Mouse (Mus musculus) forebrain, embryonic 16.5 days (tissue): Measurements from ENCODE around the gene Snorc. TPM values are rescaled to one million over a fixed set of nuclear protein-coding genes. Genes with fewer than 3 reads are reported as not detected.

Source experiments
- ATAC-seq: fragments of 200-750 bp; cut with Nextera tagmentation; 2 replicates; pipeline ENCODE4 v1.8.0; 2017; ENCODE audit warnings: mild to moderate bottlenecking, moderate library complexity
- H3K27ac ChIP-seq: fragments of 300-500 bp; sonication (generic); 2 replicates; pipeline ENCODE4 v1.5.1; 2014; ENCODE audit warnings: low read length, control low read depth
- H3K27me3 ChIP-seq: fragments of 300-500 bp; sonication (generic); replicated peaks from 2 replicates; pipeline ENCODE4 v1.6.1; 2014; ENCODE audit warnings: low read length; ENCODE audit not compliant: control insufficient read depth, insufficient read depth
- H3K36me3 ChIP-seq: fragments of 300-500 bp; sonication (generic); 2 replicates; pipeline ENCODE4 v1.6.1; 2014; ENCODE audit not compliant: control insufficient read depth, insufficient read depth
- H3K4me1 ChIP-seq: fragments of 300-500 bp; sonication (generic); replicated peaks from 2 replicates; pipeline ENCODE4 v1.6.1; 2014; ENCODE audit warnings: low read length; ENCODE audit not compliant: control insufficient read depth, insufficient read depth
- H3K4me2 ChIP-seq: fragments of 300-500 bp; sonication (generic); 2 replicates; pipeline ENCODE4 v1.6.1; 2014; ENCODE audit warnings: mild to moderate bottlenecking, low read length, control low read depth
- H3K4me3 ChIP-seq: fragments of 300-500 bp; sonication (generic); replicated peaks from 2 replicates; pipeline ENCODE4 v1.5.1; 2014; ENCODE audit warnings: mild to moderate bottlenecking, low read length, control low read depth
- H3K9ac ChIP-seq: fragments of 300-500 bp; sonication (generic); replicated peaks from 2 replicates; pipeline ENCODE4 v1.6.1; 2014; ENCODE audit warnings: low read depth, low read length, control low read depth
- H3K9me3 ChIP-seq: fragments of 300-500 bp; sonication (generic); 2 replicates; pipeline ENCODE4 v1.6.1; 2016; ENCODE audit warnings: low read length; ENCODE audit not compliant: control insufficient read depth
- WGBS: fragments of 180-500 bp; shearing (Covaris S2); extraction: QIAGEN DNeasy Blood & Tissue Kit; methylation state at CpG from one replicate; pipeline ENCODE4 v1.1.7; 2014; 5-methylcytosine and 5-hydroxymethylcytosine counted together
- polyA plus RNA-seq: library from polyadenylated mRNA; unstranded; fragments of >200 nt; fragmentation: Nextera tagmentation; extraction: Ambion mirVana; gene quantifications from 2 replicates; pipeline ENCODE4 v1.2.1, GENCODE M21; 2015

The Snorc gene
- polyA plus RNA-seq, 1 experiment from 2014 or later = not detected

- Histone ChIP-seq H3K4me3 (no peak overlapping the region), H3K36me3 (no peaks in the 10 kb centered on the region), H3K27ac (no peak overlapping the region), H3K9me3 (no peaks in the 10 kb centered on the region), H3K9ac (no peak overlapping the region), H3K27me3 (no peaks in the 10 kb centered on the region), H3K4me1 (no peaks in the 10 kb centered on the region), H3K4me2 (no peak overlapping the region)
- 76% methylated on average over 6 of the region's 6 CpGs for WGBS
- ATAC-seq = no peak
Measured at GRCm38 (mm10) chr1:87468321-87468720, 1.8 kb upstream of the Snorc start.

- H3K4me1 ChIP-seq = peaks cover 9% of the 10 kb centered on the region
- no peak overlapping the region for H3K9ac ChIP-seq
- peaks cover 8% of the 10 kb centered on the region for H3K27me3 ChIP-seq
- no peak overlapping the region for H3K4me2 ChIP-seq
- H3K9me3 ChIP-seq = no peaks in the 10 kb centered on the region
- H3K4me3 ChIP-seq = no peak overlapping the region
- no peak overlapping the region for H3K27ac ChIP-seq
- ATAC-seq = no peak
- 75% methylated on average over 7 of the region's 7 CpGs for WGBS
- H3K36me3 ChIP-seq = no peaks in the 10 kb centered on the region
Measured at GRCm38 (mm10) chr1:87471914-87472313, 1.8 kb downstream of the Snorc start.

DNA sequence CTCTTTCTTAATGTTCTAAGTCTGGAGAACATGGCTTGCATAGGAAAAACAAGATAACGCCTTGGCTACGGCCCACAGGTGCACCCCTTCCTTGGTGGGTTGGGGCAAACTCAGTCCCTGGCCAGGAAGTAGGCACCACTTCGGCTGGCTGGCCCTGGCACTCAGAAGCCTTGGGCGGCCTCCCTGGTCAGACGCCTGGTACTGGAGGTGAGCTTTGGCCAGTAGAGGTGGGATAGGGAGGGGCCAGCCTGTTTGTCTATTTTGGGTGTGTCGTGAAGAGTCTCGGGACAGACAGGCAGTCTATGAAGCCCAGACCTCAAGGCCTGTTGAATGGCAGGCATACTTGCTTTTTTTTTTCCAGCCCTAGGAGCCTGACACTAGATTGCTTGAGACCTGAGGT, 2.5 kb downstream of the Snorc start:
- Histone ChIP-seq H3K27ac (no peak overlapping the region), H3K4me1 (peaks cover 9% of the 10 kb centered on the region), H3K4me2 (no peak overlapping the region), H3K9me3 (no peaks in the 10 kb centered on the region), H3K27me3 (peaks cover 8% of the 10 kb centered on the region), H3K9ac (no peak overlapping the region), H3K36me3 (no peaks in the 10 kb centered on the region), H3K4me3 (no peak overlapping the region)
- 93% methylated on average over 7 of the region's 7 CpGs for WGBS
- no peak for ATAC-seq

- Histone ChIP-seq H3K27me3 (peaks cover 8% of the 10 kb centered on the region), H3K4me3 (peak overlapping the region; percentile 44), H3K36me3 (no peaks in the 10 kb centered on the region), H3K4me2 (peak overlapping the region; percentile 83), H3K9me3 (no peaks in the 10 kb centered on the region), H3K9ac (peak overlapping the region; percentile 53), H3K27ac (no peak overlapping the region), H3K4me1 (peaks cover 9% of the 10 kb centered on the region)
- peak; percentile 54 for ATAC-seq
- WGBS = 3% methylated on average over 42 of the region's 42 CpGs
Measured at GRCm38 (mm10) chr1:87475076-87475895, 5.2 kb downstream of the Snorc start.

GRCm38 (mm10) chr1:87482546-87482945, 12.5 kb downstream of the Snorc start:
- no peaks in the 10 kb centered on the region for H3K9me3 ChIP-seq
- H3K4me2 ChIP-seq = no peak overlapping the region
- no peak overlapping the region for H3K27ac ChIP-seq
- no peak overlapping the region for H3K4me3 ChIP-seq
- H3K4me1 ChIP-seq = no peaks in the 10 kb centered on the region
- no peaks in the 10 kb centered on the region for H3K36me3 ChIP-seq
- no peak for ATAC-seq
- 91% methylated on average over 4 of the region's 4 CpGs for WGBS
- H3K9ac ChIP-seq = no peak overlapping the region
- H3K27me3 ChIP-seq = no peaks in the 10 kb centered on the region

- Histone ChIP-seq H3K4me2 (no peak overlapping the region), H3K27ac (no peak overlapping the region), H3K27me3 (no peaks in the 10 kb centered on the region), H3K36me3 (no peaks in the 10 kb centered on the region), H3K9me3 (no peaks in the 10 kb centered on the region), H3K4me1 (no peaks in the 10 kb centered on the region), H3K4me3 (no peak overlapping the region), H3K9ac (no peak overlapping the region)
- ATAC-seq = no peak
- 71% methylated on average over 6 of the region's 6 CpGs for WGBS
Measured at GRCm38 (mm10) chr1:87486386-87486785, 16.3 kb downstream of the Snorc start.

GRCm38 (mm10) chr1:87492285-87492684, 22.2 kb downstream of the Snorc start:
- WGBS = 92% methylated on average over 3 of the region's 3 CpGs
- no peak for ATAC-seq

GRCm38 (mm10) chr1:87493542-87493941, 23.5 kb downstream of the Snorc start:
- Histone ChIP-seq H3K27ac (no peak overlapping the region), H3K27me3 (no peaks in the 10 kb centered on the region), H3K9ac (no peak overlapping the region), H3K36me3 (no peaks in the 10 kb centered on the region), H3K4me1 (no peaks in the 10 kb centered on the region), H3K4me2 (no peak overlapping the region), H3K4me3 (no peak overlapping the region), H3K9me3 (no peaks in the 10 kb centered on the region)
- ATAC-seq = no peak
- WGBS = 62% methylated on average over 4 of the region's 4 CpGs

More at GRCm38 (mm10) chr1:87492285-87492684, 22.2 kb downstream of the Snorc start:
- no peaks in the 10 kb centered on the region for H3K4me1 ChIP-seq
- H3K4me3 ChIP-seq = no peak overlapping the region
- H3K9ac ChIP-seq = no peak overlapping the region
- no peaks in the 10 kb centered on the region for H3K9me3 ChIP-seq
- H3K27ac ChIP-seq = no peak overlapping the region
- H3K27me3 ChIP-seq = no peaks in the 10 kb centered on the region
- no peaks in the 10 kb centered on the region for H3K36me3 ChIP-seq
- no peak overlapping the region for H3K4me2 ChIP-seq

- no peaks in the 10 kb centered on the region for H3K36me3 ChIP-seq
- 91% methylated on average over 4 of the region's 4 CpGs for WGBS
- no peak overlapping the region for H3K4me2 ChIP-seq
- no peak overlapping the region for H3K27ac ChIP-seq
- H3K4me1 ChIP-seq = peaks cover 10% of the 10 kb centered on the region
- no peaks in the 10 kb centered on the region for H3K9me3 ChIP-seq
- H3K4me3 ChIP-seq = no peak overlapping the region
- no peak overlapping the region for H3K9ac ChIP-seq
- ATAC-seq = no peak
- peaks cover 11% of the 10 kb centered on the region for H3K27me3 ChIP-seq
Measured at GRCm38 (mm10) chr1:87505524-87505923, 35.5 kb downstream of the Snorc start.
